Mouse (Mus musculus): ENCODE measurements around the gene BC028528.
A peak's percentile ranks its signal among the peaks of the same experiment; 100 is the strongest.
"Not testable (repeated sequence)": the region's sequence is repeated elsewhere in the genome, so short reads cannot be mapped to it uniquely, and the experiment has no call there.

BC028528 gene

GRCm38 (mm10) chr3:95905146-95905939 is 13.5 kb upstream of the BC028528 start:
- peak; percentile 50 to 53 for DNase-seq

- peak in 1 of 2 experiments; percentile 23 for DNase-seq
Observed at GRCm38 (mm10) chr3:95904568-95904967, 12.8 kb upstream of the BC028528 start, which contains the start of gene Car14. Gene Car14, minus strand, starts transcription at chr3:95904691.

- DNase-seq: no peak
Observed at GRCm38 (mm10) chr3:95903753-95904502, 12.1 kb upstream of the BC028528 start.

GRCm38 (mm10) chr3:95902643-95903042 is 10.8 kb upstream of the BC028528 start:
- no peak for DNase-seq

GRCm38 (mm10) chr3:95902373-95902625 is 10.5 kb upstream of the BC028528 start:
- DNase-seq: no peak

GRCm38 (mm10) chr3:95901616-95902372 is 10.0 kb upstream of the BC028528 start:
- no peak for DNase-seq

- DNase-seq: no peak
Observed at GRCm38 (mm10) chr3:95899800-95900524, 8.2 kb upstream of the BC028528 start.

GRCm38 (mm10) chr3:95895501-95895900 is 3.7 kb upstream of the BC028528 start:
- not testable (repeated sequence) for DNase-seq

GRCm38 (mm10) chr3:95894317-95895160 is 2.7 kb upstream of the BC028528 start:
- DNase-seq: no peak

GRCm38 (mm10) chr3:95893606-95894316 is 2.0 kb upstream of the BC028528 start, which contains the start of gene Aph1a:
Gene Aph1a, plus strand, starts transcription at chr3:95893969.
- peak; percentile 94 to 96 for DNase-seq

GRCm38 (mm10) chr3:95893126-95893525 is 1.3 kb upstream of the BC028528 start:
- DNase-seq: no peak

GRCm38 (mm10) chr3:95892066-95893052 is 554 bp upstream of the BC028528 start:
- DNase-seq: no peak

GRCm38 (mm10) chr3:95889664-95890063 is 2.1 kb downstream of the BC028528 start:
- DNase-seq: no peak

- no peak for DNase-seq
Observed at GRCm38 (mm10) chr3:95887596-95887995, 4.2 kb downstream of the BC028528 start.

GRCm38 (mm10) chr3:95884400-95884799 is 7.4 kb downstream of the BC028528 start:
- DNase-seq: no peak

GRCm38 (mm10) chr3:95882816-95883425 is 8.9 kb downstream of the BC028528 start:
- DNase-seq: peak; percentile 71 to 77

- DNase-seq: peak; percentile 92 to 93
Observed at GRCm38 (mm10) chr3:95881979-95882815, 9.6 kb downstream of the BC028528 start, which contains the start of gene Ciart. Gene Ciart, minus strand, starts transcription at chr3:95882251.

- DNase-seq: no peak
Observed at GRCm38 (mm10) chr3:95879063-95879462, 12.7 kb downstream of the BC028528 start.

Measured in B cell, adult 2 months (primary cell).